Mouse (Mus musculus) ES-Bruce4 (cell line): Measurements from ENCODE around the gene Frmd4a.

ENCODE experiments used
- CTCF ChIP-seq: IDR thresholded peaks from one replicate; pipeline ENCODE4 v1.8.1; 2011; ENCODE audit warnings: low read depth, low read length
- POLR2A ChIP-seq: IDR thresholded peaks from one replicate; pipeline ENCODE4 v1.8.1; 2011; ENCODE audit warnings: low read length; ENCODE audit not compliant: insufficient read depth

DNA sequence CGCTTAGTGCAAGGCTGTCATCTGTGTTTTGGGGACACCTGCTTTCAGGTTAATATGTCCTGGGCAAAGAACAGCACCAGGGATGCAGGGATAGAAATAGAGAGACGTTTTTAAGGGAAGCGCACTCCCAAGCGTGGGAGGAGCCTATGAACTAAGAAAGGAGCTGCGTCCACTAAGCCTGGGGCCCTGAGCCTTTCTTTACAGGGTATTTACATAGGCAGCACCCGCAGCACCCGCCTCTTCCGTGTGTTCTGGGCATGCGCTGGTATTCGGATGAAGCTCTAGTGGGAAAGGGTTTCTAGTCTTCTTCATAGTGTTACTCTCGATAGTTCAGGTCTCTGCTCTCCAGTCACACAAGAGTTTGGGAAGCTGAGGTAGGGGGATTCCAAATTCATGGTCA lies 445.0 kb downstream of the Frmd4a start:
- TF ChIP-seq POLR2A (no peak), CTCF (no peak)
